Mouse (Mus musculus): Measurements from ENCODE around the gene Ezr.
A peak's percentile ranks its signal among the peaks of the same experiment; 100 is the strongest.
"Not testable (repeated sequence)": the region's sequence is repeated elsewhere in the genome, so short reads cannot be mapped to it uniquely, and the experiment has no call there.

Ezr gene

DNA sequence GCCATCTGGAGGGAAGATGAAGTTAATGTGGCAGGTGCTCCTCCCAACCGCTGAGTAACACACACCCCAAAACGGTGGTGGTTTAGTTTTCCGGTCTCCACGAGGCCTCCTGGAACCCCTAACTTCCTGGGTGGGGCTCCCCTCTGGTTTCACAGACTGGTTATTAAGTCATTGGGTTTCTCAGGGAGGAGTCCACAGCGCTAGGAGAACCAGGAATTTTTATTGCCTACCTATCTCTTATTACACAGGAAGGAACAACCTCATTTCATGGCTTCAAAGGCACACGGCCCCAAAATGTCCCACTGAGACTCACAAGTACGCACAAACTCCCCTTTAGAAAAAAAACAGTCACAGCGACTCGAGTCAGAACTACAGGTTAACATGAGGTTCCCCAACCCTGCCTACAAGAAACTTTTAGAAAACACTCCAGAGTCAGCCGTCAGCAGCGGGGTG is 38.8 kb downstream of the Ezr start:
- DNase-seq (ENCODE audit: low spot score in 2 of 2), result peak; percentile 76 to 77

DNA sequence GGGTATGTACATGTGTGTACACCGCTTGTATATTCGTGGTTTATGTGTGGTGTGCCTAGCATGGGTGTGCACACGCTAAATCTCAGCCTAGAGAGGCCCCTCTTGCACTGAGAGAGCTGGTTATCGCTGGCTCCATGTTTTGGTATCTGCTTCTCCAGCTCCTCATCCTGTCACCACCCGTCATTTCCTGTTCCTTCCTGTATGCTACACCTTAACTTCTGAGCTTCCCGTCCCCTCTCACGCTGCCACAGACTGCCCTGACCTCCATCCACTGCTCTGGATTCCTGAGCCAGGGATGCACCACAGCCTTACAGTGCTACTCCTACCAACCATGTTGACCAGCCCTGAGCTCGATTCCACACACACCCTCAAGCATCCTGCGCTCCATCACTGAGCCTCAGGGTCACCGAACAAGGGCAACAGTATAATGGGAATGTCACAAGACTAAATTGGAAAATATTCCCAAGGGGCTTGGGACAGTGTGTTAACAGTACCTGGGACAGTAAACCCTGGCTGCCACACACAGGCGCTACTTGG is 39.5 kb downstream of the Ezr start:
- DNase-seq (ENCODE audit: low spot score in 2 of 2), result peak in 1 of 2 experiments; percentile 6

DNA sequence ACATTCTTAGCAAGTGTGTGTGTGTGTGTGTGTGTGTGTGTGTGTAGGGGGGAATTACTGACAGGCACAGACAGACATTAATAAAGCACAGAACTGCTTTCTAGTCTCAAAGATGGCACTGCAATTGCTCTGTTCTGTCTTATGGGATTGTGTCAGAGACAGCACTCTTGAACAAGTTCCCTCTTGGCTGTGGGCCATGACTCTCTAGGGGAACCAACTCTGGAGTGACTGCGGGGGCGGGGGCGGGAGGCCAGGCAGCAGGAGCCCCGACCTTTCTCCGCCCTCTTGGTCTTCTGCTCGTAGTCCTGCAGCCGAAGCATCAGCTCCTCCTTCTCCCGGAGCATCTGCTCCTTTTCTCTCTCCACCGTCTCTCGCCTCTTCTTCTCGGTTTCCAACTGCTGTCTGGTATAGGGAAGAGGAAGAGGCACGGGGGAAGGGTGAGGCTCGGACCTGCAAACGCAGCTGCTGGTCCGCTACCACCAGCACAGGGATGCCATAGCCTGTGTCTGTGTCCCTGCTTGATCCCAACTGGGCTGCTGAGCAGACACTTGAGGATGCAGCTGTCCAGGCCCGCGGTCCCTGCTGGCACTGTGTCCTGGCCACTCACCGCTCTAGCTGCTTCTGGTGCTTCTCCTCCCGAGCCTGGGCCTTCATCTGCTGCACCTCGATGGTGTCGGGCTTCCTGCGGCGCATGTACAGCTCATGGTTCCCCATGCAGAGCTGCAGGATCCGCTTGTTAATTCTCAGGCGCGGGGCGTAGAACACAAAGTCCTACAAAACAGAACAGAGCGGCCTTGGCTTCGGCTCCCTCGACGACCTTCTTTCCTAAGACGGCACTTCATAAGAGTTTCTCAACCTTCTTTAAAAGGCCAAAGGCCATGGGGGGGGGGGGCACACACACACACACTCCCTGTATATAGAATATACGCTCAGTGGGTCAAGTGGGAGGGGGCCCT is 40.2 kb downstream of the Ezr start:
- peak in 1 of 2 experiments; percentile 17 for DNase-seq (ENCODE audit: low spot score in 2 of 2)

DNA sequence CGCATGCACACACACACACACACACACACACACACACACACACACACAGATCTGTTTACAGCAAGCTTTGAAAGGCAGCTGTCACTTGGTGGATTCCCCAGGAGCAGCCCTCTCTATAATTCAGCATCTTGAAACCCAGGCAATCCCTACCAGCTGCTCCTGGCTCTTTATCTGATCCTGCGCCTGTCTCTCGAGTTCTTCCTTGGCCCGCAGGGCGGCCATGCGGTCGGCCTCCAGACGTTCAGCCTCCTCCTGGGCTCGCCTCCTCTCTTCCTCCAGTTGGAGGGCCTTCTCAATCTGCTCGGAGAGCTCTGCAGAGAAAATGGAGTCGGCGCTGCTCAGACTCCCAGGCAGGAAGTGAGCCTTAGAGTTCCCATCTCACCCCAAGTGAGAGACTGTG is 41.3 kb downstream of the Ezr start:
- DNase-seq (ENCODE audit: low spot score in 2 of 2), result peak in 1 of 2 experiments; percentile 3

DNA sequence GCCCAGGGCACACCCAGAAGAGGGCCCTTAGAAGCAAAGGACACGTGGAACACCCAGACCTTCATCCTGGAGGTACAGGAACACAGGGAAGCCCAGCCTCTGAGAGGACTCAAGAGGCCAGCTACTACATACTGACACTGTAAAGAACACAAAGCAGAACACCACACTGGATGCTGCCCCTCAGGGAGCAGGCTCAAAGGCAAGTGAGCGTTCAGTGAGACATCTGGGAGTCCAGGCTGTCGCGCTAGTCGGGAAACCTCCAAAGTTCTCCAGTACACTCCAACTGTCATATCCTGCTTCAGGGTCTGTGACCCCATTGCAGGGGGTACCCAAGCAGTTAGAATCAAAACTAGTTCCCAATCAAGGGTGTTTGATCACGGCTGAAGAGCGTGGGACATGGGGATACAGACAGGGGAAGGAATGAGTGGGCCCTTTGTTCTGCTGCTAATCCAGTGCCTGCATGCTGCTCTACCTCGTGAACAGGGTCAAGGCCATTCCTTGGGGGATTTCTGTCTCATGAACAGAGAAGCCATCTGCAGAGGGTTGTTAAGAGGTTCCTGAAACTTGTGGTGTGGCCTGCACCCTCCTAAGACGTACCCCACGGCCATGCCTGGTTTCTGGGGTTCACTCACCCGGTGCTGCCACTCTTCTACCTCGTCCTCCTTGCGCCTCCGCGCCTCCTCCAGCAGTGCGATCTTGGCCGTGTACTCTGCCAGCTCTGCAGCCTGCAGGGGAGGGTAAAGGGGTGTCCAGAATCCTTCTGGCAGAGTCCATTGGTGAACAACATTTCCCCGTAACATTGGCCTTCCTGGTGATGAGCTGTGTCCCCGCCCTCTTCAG is 42.0 kb downstream of the Ezr start:
- DNase-seq (ENCODE audit: low spot score in 2 of 2), result no peak

DNA sequence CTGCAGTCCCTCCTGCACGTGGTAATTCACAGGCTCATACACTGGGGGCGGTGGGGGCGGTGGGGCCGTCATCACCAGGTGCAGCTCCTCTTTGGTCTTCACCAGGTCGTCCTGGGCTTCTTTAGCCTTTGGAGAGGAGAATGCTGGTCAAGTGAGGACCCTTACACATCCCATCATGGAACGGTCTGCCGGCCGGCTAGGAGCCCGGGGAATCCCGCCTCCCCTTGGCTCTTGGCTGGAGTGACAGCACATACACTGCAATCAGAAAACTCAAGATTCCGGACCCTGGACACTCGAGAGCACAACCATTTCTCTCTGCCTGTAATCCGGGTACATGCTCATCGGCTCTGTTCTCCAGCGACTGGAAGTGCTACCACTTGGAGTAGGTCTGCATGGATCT is 42.8 kb downstream of the Ezr start:
- no peak for DNase-seq (ENCODE audit: low spot score in 2 of 2)

DNA sequence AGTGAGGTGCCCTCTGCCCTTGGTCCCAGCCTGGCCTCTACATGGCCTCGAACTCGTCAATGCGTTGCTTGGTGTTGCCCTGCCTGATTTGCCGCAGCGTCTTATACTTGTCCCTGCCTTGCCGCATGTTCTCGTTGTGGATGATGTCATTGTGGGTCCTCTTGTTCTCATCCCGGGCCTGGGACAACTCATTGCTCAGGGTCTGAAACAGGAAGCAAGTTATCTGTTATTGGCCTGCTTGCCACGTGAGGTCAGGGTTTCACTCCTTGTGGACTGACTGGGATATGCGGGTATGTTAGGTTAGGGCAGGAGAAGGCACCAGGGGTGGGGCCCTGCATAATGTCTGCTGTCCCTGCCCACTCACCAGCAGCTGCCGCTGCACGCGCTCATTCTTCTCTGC is 43.3 kb downstream of the Ezr start:
- DNase-seq (ENCODE audit: low spot score in 2 of 2), result no peak

DNA sequence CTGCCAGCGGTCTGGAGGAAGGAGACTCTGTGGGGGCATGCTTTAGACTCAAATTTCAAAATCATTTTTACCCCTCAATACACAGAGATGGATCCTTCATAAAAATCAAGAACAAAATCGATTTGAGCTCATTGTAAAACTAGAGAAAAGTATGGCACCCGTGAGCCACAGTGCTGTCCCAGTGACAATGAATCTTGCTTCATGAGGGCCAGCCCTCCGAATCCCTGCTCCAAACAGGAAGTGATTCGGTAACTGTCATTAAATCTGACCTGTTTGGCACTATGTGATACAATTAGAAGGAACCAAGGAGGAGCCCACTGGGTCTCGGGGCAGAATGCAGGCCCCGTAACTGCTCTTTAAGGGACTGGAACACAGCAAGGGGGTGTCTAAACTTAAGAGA is 43.7 kb downstream of the Ezr start:
- DNase-seq (ENCODE audit: low spot score in 2 of 2), result no peak

DNA sequence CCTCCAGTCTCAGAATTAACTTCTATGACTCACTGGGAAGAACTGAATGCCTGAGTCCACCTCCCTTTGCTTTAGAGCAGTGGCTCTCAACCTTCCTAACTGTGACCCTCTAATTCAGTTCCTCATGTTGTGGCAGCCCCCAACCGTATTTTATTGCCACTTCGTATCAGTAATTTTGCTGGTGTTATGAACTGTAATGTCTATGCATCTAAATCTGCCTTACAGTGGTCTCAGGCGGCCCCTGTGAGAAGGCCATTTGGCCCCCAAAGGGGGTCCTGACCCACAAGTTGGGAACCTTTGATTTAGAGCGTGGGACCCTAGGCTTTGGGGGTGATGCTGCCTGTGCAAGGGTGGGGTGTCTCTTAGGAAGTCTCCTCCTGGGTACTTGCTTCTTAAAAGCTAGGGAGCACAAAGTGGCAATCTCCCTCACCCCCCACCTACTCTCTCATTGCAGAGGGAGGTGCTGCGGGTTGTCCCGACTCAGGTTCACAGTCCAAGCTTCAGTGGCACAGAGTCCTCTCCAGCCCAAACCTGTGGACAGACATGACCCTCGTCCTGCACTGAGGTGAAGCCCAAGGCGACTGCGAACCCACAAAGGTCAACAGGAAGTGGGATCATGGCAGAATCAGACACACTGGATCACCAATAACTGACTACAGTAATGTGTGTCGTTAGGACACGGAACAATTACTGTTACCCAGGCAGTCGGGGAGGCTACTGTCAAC is 45.1 kb downstream of the Ezr start:
- no peak for DNase-seq (ENCODE audit: low spot score in 2 of 2)

DNA sequence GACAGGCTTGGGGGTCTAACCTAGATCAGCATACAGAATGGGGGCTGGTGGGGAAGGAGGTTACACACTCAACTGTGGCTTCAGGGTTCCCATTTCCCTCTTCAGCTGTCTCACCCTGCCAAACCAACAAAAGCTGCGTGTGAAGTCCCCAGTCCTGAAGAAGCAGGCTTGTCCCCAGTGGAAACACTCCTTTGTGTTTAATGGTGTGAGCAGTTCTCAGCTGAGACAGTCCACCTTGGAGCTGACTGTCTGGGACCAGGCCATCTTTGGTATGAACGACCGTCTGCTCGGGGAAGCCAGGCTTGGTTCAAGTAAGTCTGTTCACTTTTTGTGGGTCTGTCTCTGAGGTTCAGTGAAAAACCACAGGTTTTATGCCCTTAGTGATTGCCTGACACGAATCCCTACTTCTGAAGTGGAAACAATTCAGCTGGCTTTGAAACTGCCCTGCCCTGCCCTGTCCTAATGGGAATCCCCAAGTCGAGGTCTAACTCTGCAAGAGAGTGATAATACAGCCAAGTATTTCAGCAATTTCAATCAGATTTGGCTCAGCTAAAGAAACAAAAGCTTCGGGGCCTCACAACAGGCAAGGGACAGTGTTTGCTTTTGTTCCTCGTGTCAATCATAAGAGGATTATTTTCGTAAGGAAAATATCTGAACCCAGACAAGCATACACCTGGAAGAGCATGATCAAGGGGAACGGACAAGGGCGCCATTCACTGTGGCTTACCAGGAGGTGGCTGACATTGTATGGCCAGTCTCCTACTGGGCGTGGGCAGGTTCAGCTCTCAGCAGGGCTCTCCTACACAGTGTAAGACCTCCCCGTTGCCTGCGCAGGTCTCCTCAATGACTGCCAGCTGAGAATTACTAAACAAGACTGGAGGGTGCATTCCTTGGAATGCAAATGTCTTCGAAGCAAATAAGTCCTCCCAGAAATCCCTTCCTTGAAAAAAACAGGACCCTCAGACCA is 46.0 kb downstream of the Ezr start:
- peak in 1 of 2 experiments; percentile 3 for DNase-seq (ENCODE audit: low spot score in 2 of 2)

DNA sequence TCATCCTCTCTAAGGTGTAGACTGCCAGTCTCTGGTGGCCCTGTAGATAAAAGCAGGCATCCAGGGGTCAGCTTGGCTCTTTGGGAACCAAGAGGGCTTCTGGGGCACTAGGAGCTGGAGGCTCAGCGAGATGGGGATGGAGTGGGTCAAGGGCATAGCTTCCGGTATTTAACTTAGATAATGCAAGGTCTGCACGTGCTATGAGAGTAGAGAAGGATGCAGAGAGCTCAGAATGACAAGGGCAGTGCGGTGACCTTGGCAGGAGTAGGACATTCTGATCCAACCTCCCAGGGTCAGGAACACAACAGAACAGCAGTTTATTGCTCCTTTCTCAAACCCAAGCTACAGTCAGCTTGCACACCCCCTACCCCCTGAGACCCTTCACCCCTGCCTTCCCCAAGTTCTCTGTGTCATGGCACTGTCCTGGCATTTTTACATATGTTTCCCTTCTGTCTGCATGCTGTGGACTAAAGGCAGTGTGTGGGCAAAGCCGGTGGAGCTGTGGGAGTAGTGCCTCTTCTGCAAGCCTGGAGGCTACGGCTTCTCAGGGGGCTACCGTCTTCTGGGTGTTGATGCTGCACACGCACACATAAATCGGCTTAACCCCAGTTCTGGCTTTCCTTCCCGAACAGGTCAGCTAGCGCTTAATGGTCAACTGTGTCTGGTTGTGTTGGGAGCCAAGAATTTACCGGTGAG is 47.7 kb downstream of the Ezr start:
- DNase-seq (ENCODE audit: low spot score in 2 of 2), result no peak

DNA sequence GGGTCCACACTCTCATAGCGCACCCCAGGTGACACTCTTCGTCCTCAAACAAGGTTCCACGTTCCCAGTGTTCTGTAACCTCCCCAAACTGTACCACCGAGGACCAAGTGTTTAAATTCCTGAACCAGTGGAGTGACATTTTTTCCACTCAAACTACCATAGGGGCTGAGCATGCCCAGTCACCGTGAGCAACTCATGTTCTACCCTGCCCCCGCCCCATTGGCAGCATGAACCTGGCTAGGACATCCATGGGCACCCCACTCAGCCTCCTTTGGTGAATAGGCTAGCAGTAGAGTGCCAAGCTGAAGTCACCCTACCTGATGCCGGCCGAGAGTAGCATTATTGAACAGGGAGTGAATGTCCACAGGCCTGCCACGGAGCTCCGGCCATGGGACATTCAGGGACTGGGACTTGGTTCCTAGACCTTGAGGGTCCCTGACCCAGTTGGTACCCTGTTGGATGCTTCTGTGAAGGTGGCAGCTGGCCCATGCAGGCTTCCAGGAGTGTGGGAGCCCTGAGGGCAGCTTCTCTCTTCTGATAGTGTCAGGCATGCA is 49.2 kb downstream of the Ezr start:
- peak in 1 of 2 experiments; percentile 2 for DNase-seq (ENCODE audit: low spot score in 2 of 2)

DNA sequence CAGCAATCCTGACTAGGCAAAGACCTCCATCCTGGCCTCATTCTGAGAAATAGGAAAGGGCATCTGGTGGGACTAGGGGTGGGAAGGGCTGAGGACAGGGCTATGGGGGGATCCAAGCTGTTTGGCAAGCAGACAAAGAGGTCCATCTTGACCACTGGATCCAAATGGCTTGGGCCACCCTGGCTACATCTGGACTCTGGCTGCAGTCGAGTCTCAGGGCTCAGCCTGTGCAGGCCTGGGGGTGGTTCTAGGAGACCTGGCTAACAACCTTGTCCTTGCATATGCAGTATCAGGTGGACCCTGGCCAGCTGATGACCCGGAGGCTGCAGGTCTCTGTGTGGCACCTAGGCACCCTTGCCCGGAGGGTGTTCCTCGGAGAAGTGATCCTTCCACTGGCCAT is 49.9 kb downstream of the Ezr start:
- DNase-seq (ENCODE audit: low spot score in 2 of 2), result peak in 1 of 2 experiments; percentile 3

DNA sequence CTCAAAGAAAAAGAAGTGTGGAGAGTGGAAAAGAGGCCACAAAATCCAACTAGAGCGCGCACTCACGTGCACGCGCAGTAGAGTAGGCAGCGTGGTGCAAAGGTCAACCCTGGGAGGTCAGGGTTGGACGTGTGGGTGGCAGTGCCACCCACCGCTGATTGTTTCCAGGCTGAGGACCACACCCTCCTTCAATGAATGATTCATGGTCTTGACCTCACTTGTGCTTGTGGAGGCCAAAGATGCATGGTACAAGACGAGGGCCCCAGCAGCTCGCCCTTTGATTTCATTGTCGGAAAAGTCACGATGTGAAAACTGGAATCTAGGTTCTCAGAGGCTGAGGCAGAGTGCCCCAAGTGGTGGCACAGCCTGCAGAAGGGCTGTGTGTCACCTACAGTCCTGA is 51.0 kb downstream of the Ezr start:
- DNase-seq (ENCODE audit: low spot score in 2 of 2), result no peak

DNA sequence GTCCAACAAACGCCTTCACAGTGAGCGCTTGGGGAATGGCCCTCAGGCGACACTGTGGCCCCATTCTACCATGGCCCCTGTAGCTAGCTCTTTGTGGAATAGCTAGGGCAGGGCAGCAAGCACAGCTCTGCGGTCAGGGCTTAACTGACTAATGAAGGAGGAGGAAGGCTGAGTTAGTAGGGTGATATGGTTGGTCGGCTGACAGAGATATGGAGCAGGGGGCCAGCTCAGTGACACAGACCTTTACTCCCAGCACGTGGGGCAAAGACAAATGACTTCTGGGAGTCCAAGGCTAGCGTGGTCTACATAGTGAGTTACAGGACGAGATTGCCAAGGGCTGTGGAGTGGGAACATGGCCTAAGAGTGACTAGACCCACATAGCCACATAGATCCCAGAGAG is 51.5 kb downstream of the Ezr start:
- no peak for DNase-seq (ENCODE audit: low spot score in 2 of 2)

DNA sequence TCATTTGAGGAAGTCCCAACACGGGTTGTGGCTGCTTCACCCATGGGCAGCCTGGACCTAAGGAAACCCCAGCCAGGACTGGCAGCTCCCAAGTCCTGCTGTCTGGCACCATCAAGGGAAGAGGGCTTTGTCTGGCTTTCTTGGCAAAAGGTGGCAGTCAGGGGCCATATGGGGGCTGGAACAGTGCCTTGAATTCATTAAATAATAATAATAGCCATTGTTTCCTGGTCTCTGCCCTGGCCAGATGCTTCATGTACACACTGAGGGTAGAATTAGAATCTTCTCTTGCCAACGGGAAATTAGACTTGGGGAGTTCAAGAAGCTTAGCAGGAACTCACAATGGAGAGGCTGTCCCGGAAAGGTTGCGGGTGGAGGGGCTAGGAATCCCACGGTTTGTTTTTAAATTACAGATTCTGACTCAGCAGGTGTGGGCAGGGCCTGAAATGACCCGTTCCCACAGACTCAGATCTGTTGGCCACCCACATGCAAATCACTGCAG is 53.3 kb downstream of the Ezr start:
- no peak for DNase-seq (ENCODE audit: low spot score in 2 of 2)

DNA sequence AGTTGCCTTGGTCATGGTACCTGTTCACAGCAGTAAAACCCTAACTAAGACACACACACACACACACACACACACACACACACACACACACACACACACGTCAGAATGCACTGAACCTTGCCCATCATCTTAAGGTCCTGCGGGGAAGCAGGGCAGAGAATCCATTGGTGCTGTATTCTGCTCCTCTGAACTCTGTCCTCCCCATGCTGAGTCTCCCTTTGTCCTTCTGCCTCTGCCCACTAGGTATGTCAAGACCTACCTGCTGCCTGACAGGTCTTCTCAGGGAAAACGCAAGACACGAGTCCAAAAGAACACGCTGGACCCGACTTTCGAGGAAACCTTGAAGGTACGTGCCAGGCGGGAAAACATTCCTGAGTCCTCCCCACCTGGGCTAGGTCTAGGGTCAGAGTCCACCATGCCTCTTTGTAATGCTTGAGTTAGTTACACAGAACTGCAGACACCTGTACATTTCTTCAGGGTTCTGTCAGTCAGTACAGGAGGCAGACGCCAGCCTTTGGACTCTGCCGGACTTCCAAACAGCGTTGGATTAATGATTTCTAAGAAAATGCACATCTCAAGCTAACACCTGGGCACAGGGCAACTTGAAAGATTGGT is 54.5 kb downstream of the Ezr start:
- no peak for DNase-seq (ENCODE audit: low spot score in 2 of 2)

DNA sequence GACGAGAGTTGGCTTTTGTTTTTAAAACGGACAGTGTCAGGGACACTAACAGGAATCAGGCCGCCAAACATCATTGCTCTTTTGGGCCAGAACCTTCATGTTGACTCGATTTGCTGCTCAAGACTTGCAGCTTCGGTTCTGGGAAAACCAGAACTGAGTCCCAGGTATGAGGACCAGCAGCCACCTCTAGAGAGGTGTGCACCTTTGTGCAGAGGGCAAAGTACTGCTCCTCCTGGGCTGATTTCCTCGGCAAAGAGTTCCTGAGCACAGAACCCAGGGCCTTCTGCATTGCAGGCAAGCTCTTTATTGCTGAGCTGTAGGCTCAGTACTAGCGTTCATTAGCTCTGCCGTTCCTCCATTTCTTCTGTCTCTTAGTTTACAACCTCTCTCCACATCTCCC is 68.6 kb downstream of the Ezr start:
- not testable (repeated sequence) for DNase-seq (ENCODE audit: low spot score in 2 of 2)

DNA sequence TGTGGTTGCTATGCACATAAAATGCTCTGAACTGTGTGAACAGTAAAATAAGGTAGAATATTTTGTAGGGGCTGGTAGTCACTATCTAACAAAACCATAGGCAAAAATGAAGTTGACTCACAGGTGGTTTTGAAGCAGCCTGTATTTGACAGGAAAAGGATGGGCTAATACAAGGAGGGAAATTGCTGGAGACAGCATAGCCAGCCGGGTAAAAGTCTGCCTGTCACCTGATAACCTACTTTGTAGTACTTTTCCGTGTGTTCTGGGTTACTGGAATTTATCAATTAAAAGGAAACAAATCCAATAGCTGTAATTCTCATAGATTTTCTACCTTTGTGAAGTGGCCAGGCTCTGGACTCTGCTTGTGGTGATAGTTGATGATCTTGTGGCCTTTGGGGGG is 69.1 kb downstream of the Ezr start:
- DNase-seq (ENCODE audit: low spot score in 2 of 2), result not testable (repeated sequence)
